Comparison of ENCODE assay signal across 9 mouse cellular contexts in genomic region chr3:133551941-133552340, GRCm38 (mm10). TPM values are rescaled to one million over a fixed set of nuclear protein-coding genes. Genes with fewer than 3 reads are reported as not detected.
DNase-seq lines count a peak whose midpoint lies in the region; ATAC-seq and TF ChIP-seq lines count a peak whose summit lies in the region.
"Had no signal": no experiment of that assay in that cellular context is flagged by ENCODE, and none has a peak within 500 bp of the region (broad histone marks: within the 10 kb centered on the region; RNA-seq: fewer than 3 reads in every experiment).

No protein-coding gene starts in this region.

- WGBS in hindbrain, embryonic 11.5 days = 55% methylated on average over 8 of the region's 8 CpGs
- WGBS in hindbrain, embryonic 12.5 days = 58% methylated on average over 8 of the region's 8 CpGs
- 78% methylated on average over 8 of the region's 8 CpGs for WGBS in stomach, postnatal 0 days
- 63% methylated on average over 8 of the region's 8 CpGs for WGBS in forebrain, embryonic 15.5 days

- H3K27ac ChIP-seq in hindbrain, embryonic 11.5 days (ENCODE audit: low read depth, low read length) = no peak overlapping the region
- no peak overlapping the region for H3K27ac ChIP-seq in hindbrain, embryonic 12.5 days
- no peak overlapping the region for H3K27ac ChIP-seq in cortical plate, adult 2 months (ENCODE audit: insufficient read depth, low read length)
- no peak overlapping the region for H3K27ac ChIP-seq in stomach, postnatal 0 days (replicated peaks)
- H3K27ac ChIP-seq in forebrain, embryonic 15.5 days (replicated peaks) = no peak overlapping the region
- H3K27ac ChIP-seq: kidney, embryonic 15.5 days; neural tube, embryonic 12.5 days had no signal

- no peak overlapping the region for H3K4me2 ChIP-seq in hindbrain, embryonic 11.5 days (replicated peaks; ENCODE audit: low read depth, low read length)
- no peak overlapping the region for H3K4me2 ChIP-seq in hindbrain, embryonic 12.5 days (replicated peaks)
- no peak overlapping the region for H3K4me2 ChIP-seq in stomach, postnatal 0 days (replicated peaks; ENCODE audit: low read depth)
- H3K4me2 ChIP-seq in forebrain, embryonic 15.5 days (replicated peaks) = no peak overlapping the region
- H3K4me2 ChIP-seq: kidney, embryonic 15.5 days; neural tube, embryonic 12.5 days had no signal

- peak; percentile 23 for DNase-seq in hindbrain, embryonic 11.5 days (ENCODE audit: low spot score)
- peak; percentile 11 for DNase-seq in ovary, postnatal 36 days (ENCODE audit: low spot score)
- no peak for DNase-seq in ovary, adult 18-20 months (ENCODE audit: low spot score)
- DNase-seq in stomach, postnatal 0 days (ENCODE audit: low spot score) = peak; percentile 19

- ATAC-seq in hindbrain, embryonic 11.5 days (ENCODE audit: low FRiP score) = no peak
- no peak for ATAC-seq in hindbrain, embryonic 12.5 days (ENCODE audit: low FRiP score)
- ATAC-seq in stomach, postnatal 0 days (ENCODE audit: low FRiP score, low TSS enrichment) = no peak
- no peak for ATAC-seq in forebrain, embryonic 15.5 days (replicated peaks)

- TF ChIP-seq POLR2A in cortical plate, adult 2 months (IDR thresholded peaks at IDR 0.05; ENCODE audit: extremely low read depth, insufficient read depth, low read length) = no peak

- TF ChIP-seq CTCF in cortical plate, adult 2 months (IDR thresholded peaks at IDR 0.05; ENCODE audit: extremely low read depth, insufficient read depth, low read length) = 0 out of 2 replicates have a peak, but pooled peaks have one; percentile 9
- peak; percentile 57 for TF ChIP-seq CTCF in stomach, postnatal 0 days (IDR thresholded peaks at IDR 0.05; ENCODE audit: low read depth)

- no peaks in the 10 kb centered on the region for H3K4me1 ChIP-seq in hindbrain, embryonic 11.5 days (replicated peaks; ENCODE audit: control insufficient read depth, insufficient read depth, low read length)
- H3K4me1 ChIP-seq in hindbrain, embryonic 12.5 days = no peaks in the 10 kb centered on the region
- no peaks in the 10 kb centered on the region for H3K4me1 ChIP-seq in cortical plate, adult 2 months (ENCODE audit: control insufficient read depth, insufficient read depth, low read length)
- H3K4me1 ChIP-seq in stomach, postnatal 0 days (replicated peaks; ENCODE audit: control insufficient read depth, insufficient read depth) = no peaks in the 10 kb centered on the region
- H3K4me1 ChIP-seq in forebrain, embryonic 15.5 days = no peaks in the 10 kb centered on the region
- H3K4me1 ChIP-seq: neural tube, embryonic 12.5 days had no signal

- TF ChIP-seq EP300 in stomach, postnatal 0 days (optimal IDR thresholded peaks at IDR 0.05) = no peak

- no peaks in the 10 kb centered on the region for H3K9me3 ChIP-seq in hindbrain, embryonic 11.5 days (ENCODE audit: control insufficient read depth, low read length)
- no peaks in the 10 kb centered on the region for H3K9me3 ChIP-seq in hindbrain, embryonic 12.5 days (replicated peaks)
- H3K9me3 ChIP-seq in stomach, postnatal 0 days (ENCODE audit: control insufficient read depth, low read length) = no peaks in the 10 kb centered on the region
- no peaks in the 10 kb centered on the region for H3K9me3 ChIP-seq in forebrain, embryonic 15.5 days
- H3K9me3 ChIP-seq: kidney, embryonic 15.5 days; neural tube, embryonic 12.5 days had no signal

- no peaks in the 10 kb centered on the region for H3K36me3 ChIP-seq in hindbrain, embryonic 11.5 days (ENCODE audit: control insufficient read depth, insufficient read depth, low read length)
- no peaks in the 10 kb centered on the region for H3K36me3 ChIP-seq in hindbrain, embryonic 12.5 days
- H3K36me3 ChIP-seq in stomach, postnatal 0 days (ENCODE audit: control insufficient read depth, insufficient read depth, low read length) = no peaks in the 10 kb centered on the region
- no peaks in the 10 kb centered on the region for H3K36me3 ChIP-seq in forebrain, embryonic 15.5 days
- H3K36me3 ChIP-seq: kidney, embryonic 15.5 days; neural tube, embryonic 12.5 days had no signal

- no peak overlapping the region for H3K9ac ChIP-seq in hindbrain, embryonic 11.5 days (ENCODE audit: low read depth, low read length)
- H3K9ac ChIP-seq in hindbrain, embryonic 12.5 days = no peak overlapping the region
- H3K9ac ChIP-seq in stomach, postnatal 0 days (ENCODE audit: low read length) = no peak overlapping the region
- no peak overlapping the region for H3K9ac ChIP-seq in forebrain, embryonic 15.5 days (replicated peaks)
- H3K9ac ChIP-seq: kidney, embryonic 15.5 days; neural tube, embryonic 12.5 days had no signal

- H3K4me3 ChIP-seq in hindbrain, embryonic 11.5 days (ENCODE audit: low read depth, low read length) = no peak overlapping the region
- H3K4me3 ChIP-seq in hindbrain, embryonic 12.5 days = no peak overlapping the region
- H3K4me3 ChIP-seq in cortical plate, adult 2 months (ENCODE audit: insufficient read depth, low read length) = no peak overlapping the region
- H3K4me3 ChIP-seq in stomach, postnatal 0 days (ENCODE audit: low read depth, low read length) = no peak overlapping the region
- H3K4me3 ChIP-seq in forebrain, embryonic 15.5 days = no peak overlapping the region
- H3K4me3 ChIP-seq: kidney, embryonic 15.5 days; neural tube, embryonic 12.5 days had no signal

- no peaks in the 10 kb centered on the region for H3K27me3 ChIP-seq in hindbrain, embryonic 11.5 days (ENCODE audit: control insufficient read depth, insufficient read depth, low read length)
- H3K27me3 ChIP-seq in hindbrain, embryonic 12.5 days = no peaks in the 10 kb centered on the region
- H3K27me3 ChIP-seq in stomach, postnatal 0 days (ENCODE audit: control insufficient read depth, insufficient read depth, low read length) = no peaks in the 10 kb centered on the region
- H3K27me3 ChIP-seq in forebrain, embryonic 15.5 days = no peaks in the 10 kb centered on the region
- H3K27me3 ChIP-seq: kidney, embryonic 15.5 days; neural tube, embryonic 12.5 days had no signal

RNA-seq across cellular contexts. Expression of gene Tet2, which starts 7.0 kb away (rescaled TPM):
- 20.1 and 34.2 TPM in 2 replicates for polyA plus RNA-seq in hindbrain, embryonic 11.5 days (2014; fragmentation: Nextera tagmentation; extraction: Ambion mirVana)
- 26.1 and 28.3 TPM in 2 replicates for polyA plus RNA-seq in hindbrain, embryonic 12.5 days (2016; fragmentation: Nextera tagmentation; extraction: Ambion mirVana)
- 25.6 and 27.9 TPM in 2 replicates for polyA plus RNA-seq in cortical plate, adult 2 months (2012; rRNA removed)
- polyA plus RNA-seq in stomach, postnatal 0 days (2015; fragmentation: Nextera tagmentation; extraction: Ambion mirVana) = 11.2 and 12.9 TPM in 2 replicates
- polyA plus RNA-seq in forebrain, embryonic 15.5 days (2015; fragmentation: Nextera tagmentation; extraction: Ambion mirVana) = 18.0 and 21.3 TPM in 2 replicates
